Mouse (Mus musculus) midbrain, postnatal 0 days (tissue): ENCODE data around the gene Olfr420. TPM values are rescaled to one million over a fixed set of nuclear protein-coding genes. Genes with fewer than 3 reads are reported as not detected.

Experiments
- ATAC-seq: fragments of 200-750 bp; cut with Nextera tagmentation; 2 replicates; pipeline ENCODE4 v1.8.0; 2017; ENCODE audit warnings: moderate number of reproducible peaks, mild to moderate bottlenecking, moderate TSS enrichment, moderate library complexity; ENCODE audit not compliant: low FRiP score
- DNase-seq: peaks from one replicate; pipeline ENCODE4 v3.0.0-alpha.2; 2015; ENCODE audit warnings: low spot score
- H3K27ac ChIP-seq: fragments of 300-500 bp; sonication (generic); 2 replicates; pipeline ENCODE4 v1.5.1; 2014; ENCODE audit warnings: low read depth, mild to moderate bottlenecking, low read length, mixed read lengths
- H3K27me3 ChIP-seq: fragments of 300-500 bp; sonication (generic); 2 replicates; pipeline ENCODE4 v1.6.1; 2014; ENCODE audit warnings: low read length, control low read depth, mixed read lengths; ENCODE audit not compliant: insufficient read depth
- H3K36me3 ChIP-seq: fragments of 300-500 bp; sonication (generic); 2 replicates; pipeline ENCODE4 v1.6.1; 2014; ENCODE audit warnings: low read length, control low read depth, mixed read lengths; ENCODE audit not compliant: insufficient read depth
- H3K4me1 ChIP-seq: fragments of 300-500 bp; sonication (generic); 2 replicates; pipeline ENCODE4 v1.6.1; 2014; ENCODE audit warnings: mild to moderate bottlenecking, control low read depth, antibody characterized with exemption, low read length, mixed read lengths; ENCODE audit not compliant: insufficient read depth
- H3K4me2 ChIP-seq: fragments of 300-500 bp; sonication (generic); 2 replicates; pipeline ENCODE4 v1.6.1; 2014; ENCODE audit warnings: low read depth, mild to moderate bottlenecking, low read length, mixed read lengths; ENCODE audit not compliant: poor library complexity, severe bottlenecking
- H3K4me3 ChIP-seq: fragments of 300-500 bp; sonication (generic); 2 replicates; pipeline ENCODE4 v1.5.1; 2014; ENCODE audit warnings: low read depth, mild to moderate bottlenecking, low read length, moderate library complexity
- H3K9ac ChIP-seq: fragments of 300-500 bp; sonication (generic); replicated peaks from 2 replicates; pipeline ENCODE4 v1.6.1; 2014; ENCODE audit warnings: mild to moderate bottlenecking, low read length, moderate library complexity, mixed read lengths; ENCODE audit not compliant: poor library complexity, severe bottlenecking
- H3K9me3 ChIP-seq: fragments of 300-500 bp; sonication (generic); 2 replicates; pipeline ENCODE4 v1.6.1; 2016; ENCODE audit warnings: low read length, control low read depth
- CTCF ChIP-seq: IDR thresholded peaks from 2 replicates; pipeline ENCODE4 v1.5.1; 2016; ENCODE audit warnings: antibody characterized with exemption, mild to moderate bottlenecking
- WGBS: fragments of 180-500 bp; shearing (Covaris S2); extraction: QIAGEN DNeasy Blood & Tissue Kit; methylation state at CpG from one replicate; pipeline ENCODE4 v1.1.7; 2014; 5-methylcytosine and 5-hydroxymethylcytosine counted together
- polyA plus RNA-seq: library from polyadenylated mRNA; unstranded; fragments of >200 nt; fragmentation: Nextera tagmentation; extraction: Ambion mirVana; gene quantifications from 2 replicates; pipeline ENCODE4 v1.2.1, GENCODE M21; 2015
- total RNA-seq: library from RNA; depleted of rRNA; stranded (reverse); fragments of >200 nt; gene quantifications from 2 replicates; pipeline ENCODE4 v1.2.3, GENCODE M21; 2014

Olfr420 gene
- total and polyA plus RNA-seq, 2 experiments from 2014 or later, result not detected

DNA sequence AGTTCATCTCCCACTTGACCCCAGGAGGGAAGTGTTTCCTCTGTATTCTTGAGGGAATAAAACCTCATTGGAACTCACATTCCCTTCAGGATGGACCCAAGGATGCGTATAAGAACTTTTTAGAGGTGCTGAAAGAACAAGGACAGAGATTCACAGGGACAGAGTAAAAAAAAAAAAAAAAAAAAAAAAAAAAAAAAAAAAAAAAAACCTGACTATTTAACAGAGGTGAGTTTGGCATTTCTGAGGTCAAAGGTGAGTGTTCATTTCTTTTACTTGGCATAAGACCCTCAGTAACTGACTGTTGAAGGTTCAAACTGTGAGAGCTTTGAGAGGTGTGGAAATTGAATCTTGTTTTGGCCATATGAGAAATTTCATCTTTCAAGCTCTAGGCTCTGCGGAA is 6.1 kb upstream of the Olfr420 start:
- WGBS, result 85% methylated on average over 2 of the region's 2 CpGs
- no peak for TF ChIP-seq CTCF

DNA sequence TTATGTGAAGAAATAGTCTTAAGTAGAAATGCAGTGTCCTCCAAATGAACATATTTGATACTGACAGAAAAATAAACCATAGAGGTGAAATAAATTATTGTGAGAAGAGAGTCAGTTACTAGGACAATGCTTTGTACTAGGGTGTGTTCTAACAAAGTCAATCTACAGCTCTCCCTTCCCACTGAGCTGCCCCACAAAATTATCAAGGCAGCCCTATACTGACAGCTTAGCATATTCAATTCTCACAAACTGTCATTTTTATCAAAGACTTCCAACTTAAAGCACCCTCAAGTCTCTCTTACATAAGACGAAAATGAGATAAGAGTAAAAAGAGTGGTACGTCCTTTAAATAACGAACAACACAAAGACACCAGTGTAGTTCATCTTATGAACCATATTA is 2.2 kb downstream of the Olfr420 start:
- Histone ChIP-seq H3K27me3 (no peaks in the 10 kb centered on the region), H3K36me3 (no peaks in the 10 kb centered on the region), H3K27ac (no peak overlapping the region), H3K9ac (no peak overlapping the region), H3K4me3 (no peak overlapping the region), H3K4me1 (no peaks in the 10 kb centered on the region), H3K4me2 (no peak overlapping the region), H3K9me3 (no peaks in the 10 kb centered on the region)
- ATAC-seq, result no peak
- TF ChIP-seq CTCF, result no peak
- WGBS, result 88% methylated on average over 3 of the region's 3 CpGs
- no peak for DNase-seq

More for the DNA sequence above, 6.1 kb upstream of the Olfr420 start:
- DNase-seq, result no peak
- Histone ChIP-seq H3K27ac (no peak overlapping the region), H3K27me3 (no peaks in the 10 kb centered on the region), H3K4me1 (no peaks in the 10 kb centered on the region), H3K9ac (no peak overlapping the region), H3K4me2 (no peak overlapping the region), H3K9me3 (no peaks in the 10 kb centered on the region), H3K4me3 (no peak overlapping the region), H3K36me3 (no peaks in the 10 kb centered on the region)
- no peak for ATAC-seq

DNA sequence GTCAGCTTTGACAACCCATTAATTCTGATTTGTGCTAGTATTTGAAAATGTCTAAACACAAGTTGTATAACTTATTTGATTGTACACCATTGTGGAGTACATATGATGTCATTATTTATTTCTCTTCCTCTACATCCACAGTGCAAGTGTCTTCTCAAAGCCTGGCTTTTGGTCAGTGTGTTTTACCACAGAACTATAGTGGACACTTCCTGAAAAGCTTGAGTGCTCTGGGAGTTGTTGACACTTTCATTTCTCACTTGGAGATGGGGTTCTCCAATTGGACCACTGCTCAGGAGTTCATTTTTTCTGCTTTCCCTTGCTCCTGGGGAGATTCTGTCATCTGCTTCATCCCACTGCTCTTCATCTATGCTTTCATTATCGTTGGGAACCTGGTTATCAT is 3.1 kb downstream of the Olfr420 start:
- Histone ChIP-seq H3K9ac (no peak overlapping the region), H3K4me3 (no peak overlapping the region), H3K4me1 (no peaks in the 10 kb centered on the region), H3K36me3 (no peaks in the 10 kb centered on the region), H3K4me2 (no peak overlapping the region), H3K9me3 (no peaks in the 10 kb centered on the region), H3K27me3 (no peaks in the 10 kb centered on the region), H3K27ac (no peak overlapping the region)
- DNase-seq (no peak), ATAC-seq (no peak)
- WGBS, result 96% methylated on average over 1 of the region's 1 CpGs
- no peak for TF ChIP-seq CTCF

DNA sequence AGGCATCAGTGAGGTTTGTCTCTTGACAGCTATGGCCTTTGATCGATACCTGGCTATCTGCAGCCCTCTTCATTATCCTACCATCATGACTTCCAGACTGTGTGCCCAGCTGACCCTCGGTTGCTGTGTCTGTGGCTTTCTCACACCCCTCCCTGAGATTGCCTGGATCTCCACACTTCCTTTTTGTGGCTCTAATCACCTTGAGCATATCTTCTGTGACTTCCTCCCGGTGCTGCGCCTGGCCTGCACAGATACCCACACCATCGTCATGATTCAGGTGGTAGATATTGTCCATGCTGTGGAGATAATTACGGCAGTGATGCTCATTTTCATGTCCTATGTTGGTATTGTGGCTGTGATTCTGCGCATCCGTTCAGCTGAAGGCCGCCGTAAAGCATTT is 3.7 kb downstream of the Olfr420 start:
- Histone ChIP-seq H3K27ac (no peak overlapping the region), H3K4me3 (no peak overlapping the region), H3K4me2 (no peak overlapping the region), H3K27me3 (no peaks in the 10 kb centered on the region), H3K36me3 (no peaks in the 10 kb centered on the region), H3K9ac (no peak overlapping the region), H3K4me1 (no peaks in the 10 kb centered on the region), H3K9me3 (no peaks in the 10 kb centered on the region)
- no peak for TF ChIP-seq CTCF
- 93% methylated on average over 10 of the region's 10 CpGs for WGBS
- ATAC-seq, result no peak
- no peak for DNase-seq

DNA sequence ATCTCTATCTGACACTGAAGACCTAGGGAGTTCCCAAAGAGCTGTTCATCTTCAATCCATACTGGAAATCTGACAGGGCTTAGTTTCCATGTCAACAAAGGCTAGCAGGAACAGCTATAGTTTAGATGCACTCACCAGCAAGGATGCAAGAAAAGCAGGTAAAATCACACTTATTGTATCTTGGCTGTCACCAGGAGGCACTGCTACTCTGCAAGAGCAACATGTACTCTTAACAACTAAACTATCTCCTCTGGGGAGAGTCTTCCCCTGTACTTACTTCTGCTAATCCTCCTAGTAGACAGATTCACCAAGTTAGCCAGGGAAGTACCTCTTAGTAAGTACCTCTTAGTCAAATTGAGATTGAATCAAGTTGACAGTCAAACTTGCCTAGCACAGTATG is 13.6 kb downstream of the Olfr420 start:
- H3K4me3 ChIP-seq, result no peak overlapping the region
- no peak for TF ChIP-seq CTCF
- H3K4me2 ChIP-seq, result no peak overlapping the region
- H3K36me3 ChIP-seq, result no peaks in the 10 kb centered on the region
- H3K27ac ChIP-seq, result no peak overlapping the region
- ATAC-seq (no peak), DNase-seq (no peak)
- no peaks in the 10 kb centered on the region for H3K4me1 ChIP-seq
- H3K9ac ChIP-seq, result no peak overlapping the region
- no peaks in the 10 kb centered on the region for H3K27me3 ChIP-seq
- H3K9me3 ChIP-seq, result no peaks in the 10 kb centered on the region

DNA sequence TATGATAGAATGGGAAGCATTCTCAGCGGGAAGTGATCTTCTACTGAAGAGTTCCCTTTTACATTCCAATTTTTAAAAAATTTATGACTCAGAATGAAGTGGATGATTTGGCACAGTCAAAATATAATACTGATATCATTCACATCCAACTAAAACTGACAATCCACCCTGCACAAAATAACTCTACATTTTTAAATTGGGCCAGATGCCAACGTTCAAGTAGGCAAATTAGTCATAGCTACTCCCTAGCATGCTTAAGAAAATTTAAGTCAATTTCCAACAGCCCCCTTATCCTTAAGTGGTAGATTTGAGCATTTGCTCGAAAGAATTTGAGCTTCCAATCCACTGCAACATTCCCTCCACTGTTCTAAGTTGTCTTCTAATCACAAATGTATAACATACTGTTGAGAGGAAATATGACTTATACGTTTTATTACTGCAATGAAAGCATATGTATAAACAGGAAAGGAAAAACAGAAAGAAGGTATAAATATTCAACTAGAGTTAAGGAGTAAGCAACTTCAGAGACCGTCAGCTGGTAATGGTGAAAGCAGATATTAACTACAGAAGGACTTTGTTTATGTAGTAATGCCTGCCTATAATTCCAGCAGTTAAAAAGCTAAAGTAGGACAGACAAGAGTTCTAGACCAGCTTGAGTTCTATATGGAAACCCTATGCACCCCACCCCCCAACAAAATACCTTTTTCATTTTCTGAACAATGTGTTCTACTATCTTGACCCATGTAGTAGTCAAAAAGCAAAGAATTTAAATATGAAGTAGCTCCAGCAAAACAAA is 15.5 kb downstream of the Olfr420 start:
- 89% methylated on average over 5 of the region's 5 CpGs for WGBS
- Histone ChIP-seq H3K36me3 (no peaks in the 10 kb centered on the region), H3K9ac (no peak overlapping the region), H3K4me3 (no peak overlapping the region), H3K4me1 (no peaks in the 10 kb centered on the region), H3K4me2 (no peak overlapping the region), H3K27me3 (no peaks in the 10 kb centered on the region), H3K27ac (no peak overlapping the region), H3K9me3 (no peaks in the 10 kb centered on the region)
- no peak for TF ChIP-seq CTCF
- ATAC-seq (no peak), DNase-seq (no peak)
